Mouse (Mus musculus): ENCODE results near the gene Clpsl2.

DNA sequence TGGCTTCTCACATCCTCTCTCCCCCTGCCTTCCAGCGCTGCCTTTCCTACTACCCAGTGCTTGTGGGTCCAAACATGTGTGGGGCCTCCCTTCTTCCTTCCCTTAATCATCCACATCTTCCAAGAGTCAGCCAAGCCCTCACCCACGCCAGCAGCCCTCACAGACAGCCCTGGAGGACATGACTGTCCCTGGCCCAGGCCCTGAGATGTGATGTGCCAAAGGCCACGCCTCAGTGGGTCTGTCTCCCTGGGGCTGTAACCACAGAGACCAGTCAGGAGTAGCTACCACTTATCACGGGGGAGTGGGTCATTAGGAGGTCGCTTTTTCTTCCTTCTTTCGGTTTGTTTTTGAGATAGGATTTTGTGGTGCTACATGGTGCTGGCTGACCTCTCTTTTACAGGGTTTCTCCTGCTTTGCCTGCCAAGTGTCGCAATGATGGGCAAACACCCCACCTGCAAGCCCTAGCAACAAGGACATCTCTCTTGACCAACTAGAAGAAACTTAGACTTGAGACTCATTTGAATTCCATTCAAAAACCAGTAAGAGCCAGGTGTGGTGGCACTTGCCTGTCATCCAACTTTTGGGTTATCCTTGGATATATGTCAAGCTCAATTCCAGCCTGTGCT lies 46.9 kb upstream of the Clpsl2 start:
- no peak for TF ChIP-seq CTCF (IDR thresholded peaks at IDR 0.05; ENCODE audit: low read depth)
- no peak for TF ChIP-seq EP300 (IDR thresholded peaks at IDR 0.05; ENCODE audit: low read depth)

All from heart, postnatal 0 days (tissue).